Mouse (Mus musculus) heart, embryonic 10.5 days (tissue): ENCODE data around the gene Adk. TPM values are rescaled to one million over a fixed set of nuclear protein-coding genes. Genes with fewer than 3 reads are reported as not detected.

Experiments used
- DNase-seq: peaks from one replicate; pipeline ENCODE4 v3.0.0-alpha.2; 2017; ENCODE audit warnings: low spot score
- H3K27ac ChIP-seq: fragments of 300-500 bp; sonication (generic); 2 replicates; pipeline ENCODE4 v1.5.1; 2016; ENCODE audit warnings: mild to moderate bottlenecking
- H3K27me3 ChIP-seq: fragments of 300-500 bp; sonication (generic); 2 replicates; pipeline ENCODE4 v1.6.1; 2016; ENCODE audit warnings: mild to moderate bottlenecking; ENCODE audit not compliant: poor library complexity, insufficient read depth, severe bottlenecking
- H3K36me3 ChIP-seq: fragments of 300-500 bp; sonication (generic); 2 replicates; pipeline ENCODE4 v1.6.1; 2016; ENCODE audit warnings: mild to moderate bottlenecking, moderate library complexity
- H3K4me1 ChIP-seq: fragments of 300-500 bp; sonication (generic); 2 replicates; pipeline ENCODE4 v1.6.1; 2016; ENCODE audit warnings: mild to moderate bottlenecking
- H3K4me3 ChIP-seq: fragments of 300-500 bp; sonication (generic); 2 replicates; pipeline ENCODE4 v1.5.1; 2016; ENCODE audit warnings: mild to moderate bottlenecking, moderate library complexity
- H3K9me3 ChIP-seq: fragments of 300-500 bp; sonication (generic); 2 replicates; pipeline ENCODE4 v1.6.1; 2016; ENCODE audit warnings: mild to moderate bottlenecking, moderate library complexity
- WGBS: fragments of 180-500 bp; shearing (Covaris S2); methylation state at CpG from one replicate; pipeline ENCODE4 v1.1.7; 2016; 5-methylcytosine and 5-hydroxymethylcytosine counted together
- polyA plus RNA-seq: library from polyadenylated mRNA; unstranded; fragments of >200 nt; fragmentation: Nextera tagmentation; extraction: Ambion mirVana; gene quantifications from 2 replicates; pipeline ENCODE4 v1.2.1, GENCODE M21; 2016

Adk gene
- polyA plus RNA-seq, 1 experiment from 2014 or later, result 275 TPM

GRCm38 (mm10) chr14:21314466-21314865 is 262.1 kb downstream of the Adk start:
- Histone ChIP-seq H3K4me3 (no peak overlapping the region), H3K9me3 (no peaks in the 10 kb centered on the region), H3K36me3 (peaks cover 4% of the 10 kb centered on the region; the same call in 1 of the 2 replicates), H3K27ac (no peak overlapping the region), H3K4me1 (peaks cover 6% of the 10 kb centered on the region; the same call in 1 of the 2 replicates), H3K27me3 (no peaks in the 10 kb centered on the region)
- 88% methylated on average over 3 of the region's 3 CpGs for whole genome bisulfite sequencing
- no peak for DNase-seq

DNA sequence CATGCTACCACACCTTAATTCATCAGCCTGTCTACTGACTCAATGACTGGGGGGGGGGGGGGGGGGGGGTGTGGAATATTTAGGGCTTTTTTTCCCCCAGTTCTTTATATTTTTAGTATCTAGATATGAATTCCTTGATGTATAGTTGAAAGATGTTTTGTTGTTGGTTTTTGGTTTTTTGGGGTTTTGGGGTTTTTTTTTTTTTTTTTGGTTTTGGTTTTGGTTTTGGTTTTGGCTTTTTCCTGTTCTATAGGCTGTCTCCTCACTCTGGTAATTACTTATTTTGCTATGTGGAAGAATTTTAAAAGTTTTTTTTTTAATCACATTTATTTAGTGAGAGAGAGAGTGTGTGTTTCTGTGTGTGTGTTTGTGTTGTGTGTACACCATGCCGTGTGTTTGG is 282.5 kb downstream of the Adk start:
- no peak overlapping the region for H3K4me3 ChIP-seq
- H3K27ac ChIP-seq, result no peak overlapping the region
- no peaks in the 10 kb centered on the region for H3K9me3 ChIP-seq
- H3K27me3 ChIP-seq, result no peaks in the 10 kb centered on the region
- peaks cover 4% of the 10 kb centered on the region; the same call in 1 of the 2 replicates for H3K36me3 ChIP-seq
- H3K4me1 ChIP-seq, result peaks cover 19% of the 10 kb centered on the region
- no peak for DNase-seq
- 86% methylated on average over 1 of the region's 1 CpGs for WGBS

- peaks cover 4% of the 10 kb centered on the region; the same call in 1 of the 2 replicates for H3K36me3 ChIP-seq
- no peaks in the 10 kb centered on the region for H3K9me3 ChIP-seq
- H3K4me3 ChIP-seq, result no peak overlapping the region
- H3K4me1 ChIP-seq, result peaks cover 19% of the 10 kb centered on the region
- no peaks in the 10 kb centered on the region for H3K27me3 ChIP-seq
- H3K27ac ChIP-seq, result peak overlapping the region; percentile 59
- no peak for DNase-seq
- 47% methylated on average over 11 of the region's 11 CpGs for WGBS
Measured at GRCm38 (mm10) chr14:21335691-21336314, 283.4 kb downstream of the Adk start.

GRCm38 (mm10) chr14:21337948-21338347 is 285.6 kb downstream of the Adk start:
- no peak overlapping the region for H3K4me3 ChIP-seq
- H3K36me3 ChIP-seq, result no peaks in the 10 kb centered on the region
- H3K9me3 ChIP-seq, result no peaks in the 10 kb centered on the region
- no peaks in the 10 kb centered on the region for H3K27me3 ChIP-seq
- peaks cover 21% of the 10 kb centered on the region for H3K4me1 ChIP-seq
- H3K27ac ChIP-seq, result no peak overlapping the region
- 94% methylated on average over 4 of the region's 4 CpGs for WGBS
- no peak for DNase-seq

GRCm38 (mm10) chr14:21341195-21341594 is 288.8 kb downstream of the Adk start:
- H3K27ac ChIP-seq, result no peak overlapping the region
- DNase-seq, result no peak
- no peaks in the 10 kb centered on the region for H3K9me3 ChIP-seq
- H3K4me1 ChIP-seq, result peaks cover 8% of the 10 kb centered on the region
- H3K4me3 ChIP-seq, result no peak overlapping the region
- H3K36me3 ChIP-seq, result no peaks in the 10 kb centered on the region
- H3K27me3 ChIP-seq, result no peaks in the 10 kb centered on the region
- 79% methylated on average over 1 of the region's 1 CpGs for whole genome bisulfite sequencing

GRCm38 (mm10) chr14:21342984-21343383 is 290.6 kb downstream of the Adk start:
- Histone ChIP-seq H3K4me3 (no peak overlapping the region), H3K9me3 (no peaks in the 10 kb centered on the region), H3K4me1 (peaks cover 5% of the 10 kb centered on the region), H3K36me3 (no peaks in the 10 kb centered on the region), H3K27me3 (no peaks in the 10 kb centered on the region), H3K27ac (no peak overlapping the region)
- no peak for DNase-seq
- 70% methylated on average over 3 of the region's 3 CpGs for WGBS

- H3K4me1 ChIP-seq, result peaks cover 8% of the 10 kb centered on the region
- H3K4me3 ChIP-seq, result no peak overlapping the region
- DNase-seq, result no peak
- no peaks in the 10 kb centered on the region for H3K9me3 ChIP-seq
- 95% methylated on average over 6 of the region's 6 CpGs for WGBS
- H3K27ac ChIP-seq, result no peak overlapping the region
- no peaks in the 10 kb centered on the region for H3K36me3 ChIP-seq
- no peaks in the 10 kb centered on the region for H3K27me3 ChIP-seq
Measured at GRCm38 (mm10) chr14:21344896-21345295, 292.5 kb downstream of the Adk start.

DNA sequence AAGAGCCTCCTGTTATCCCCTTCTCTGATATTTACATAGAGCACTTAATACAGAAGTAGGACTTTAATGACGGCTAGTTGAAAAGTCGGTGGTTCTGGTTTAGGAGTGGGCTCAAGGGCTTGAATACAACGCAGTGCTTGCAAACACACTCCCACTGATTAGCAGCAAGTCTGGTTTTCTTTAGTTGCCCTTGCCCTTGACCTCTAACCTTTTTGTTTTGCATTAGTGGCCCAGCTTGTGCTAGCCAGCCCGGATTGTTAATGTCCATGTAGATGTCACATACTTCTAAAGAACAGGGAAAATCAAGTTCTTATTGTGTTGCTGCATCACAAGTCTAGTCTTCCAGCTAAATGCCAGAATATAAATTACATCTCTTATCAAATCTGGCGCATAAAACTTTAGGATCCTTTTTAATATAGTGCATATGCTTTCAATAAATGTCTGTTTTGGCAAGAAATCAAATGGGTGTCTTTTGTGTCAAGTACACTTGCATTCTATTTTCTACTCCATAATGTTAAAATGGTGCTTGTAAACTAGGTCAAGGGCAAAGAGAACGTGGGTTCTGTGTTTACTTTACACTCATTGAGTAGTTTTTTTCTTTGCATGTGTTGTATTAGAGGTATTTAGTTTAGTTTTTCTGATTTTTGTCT is 296.4 kb downstream of the Adk start:
- H3K4me3 ChIP-seq, result no peak overlapping the region
- H3K9me3 ChIP-seq, result no peaks in the 10 kb centered on the region
- WGBS, result 70% methylated on average over 6 of the region's 6 CpGs
- DNase-seq, result no peak
- peaks cover 4% of the 10 kb centered on the region; the same call in 1 of the 2 replicates for H3K4me1 ChIP-seq
- 0 out of 2 replicates have a peak, but pooled peaks cover 7% of the 10 kb centered on the region for H3K36me3 ChIP-seq
- H3K27ac ChIP-seq, result no peak overlapping the region
- no peaks in the 10 kb centered on the region for H3K27me3 ChIP-seq

- no peaks in the 10 kb centered on the region for H3K27me3 ChIP-seq
- DNase-seq, result no peak
- H3K4me3 ChIP-seq, result no peak overlapping the region
- peaks cover 4% of the 10 kb centered on the region; the same call in 1 of the 2 replicates for H3K4me1 ChIP-seq
- H3K27ac ChIP-seq, result no peak overlapping the region
- WGBS, result 83% methylated on average over 2 of the region's 2 CpGs
- 0 out of 2 replicates have a peak, but pooled peaks cover 7% of the 10 kb centered on the region for H3K36me3 ChIP-seq
- no peaks in the 10 kb centered on the region for H3K9me3 ChIP-seq
Measured at GRCm38 (mm10) chr14:21351646-21352045, 299.3 kb downstream of the Adk start.

DNA sequence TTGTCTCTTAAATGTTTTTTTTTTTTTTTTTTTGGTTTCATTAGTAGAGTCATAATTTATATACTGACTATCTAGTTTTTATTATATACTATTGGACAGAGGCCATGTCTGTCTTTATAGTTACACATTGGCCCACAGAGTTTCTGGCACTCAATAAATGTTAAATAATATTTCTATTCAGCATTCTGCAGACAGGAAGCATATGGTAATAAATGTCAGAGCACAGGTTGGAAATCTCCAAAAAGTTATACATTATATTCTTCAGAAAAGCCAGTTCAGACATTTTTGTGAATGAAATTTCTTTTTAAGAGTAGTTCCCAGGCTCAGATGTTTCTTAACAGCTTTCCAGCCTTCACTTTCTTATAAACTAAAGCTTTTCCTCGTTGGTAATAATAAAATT is 303.9 kb downstream of the Adk start:
- H3K4me3 ChIP-seq, result no peak overlapping the region
- 93% methylated on average over 1 of the region's 1 CpGs for WGBS
- no peak for DNase-seq

DNA sequence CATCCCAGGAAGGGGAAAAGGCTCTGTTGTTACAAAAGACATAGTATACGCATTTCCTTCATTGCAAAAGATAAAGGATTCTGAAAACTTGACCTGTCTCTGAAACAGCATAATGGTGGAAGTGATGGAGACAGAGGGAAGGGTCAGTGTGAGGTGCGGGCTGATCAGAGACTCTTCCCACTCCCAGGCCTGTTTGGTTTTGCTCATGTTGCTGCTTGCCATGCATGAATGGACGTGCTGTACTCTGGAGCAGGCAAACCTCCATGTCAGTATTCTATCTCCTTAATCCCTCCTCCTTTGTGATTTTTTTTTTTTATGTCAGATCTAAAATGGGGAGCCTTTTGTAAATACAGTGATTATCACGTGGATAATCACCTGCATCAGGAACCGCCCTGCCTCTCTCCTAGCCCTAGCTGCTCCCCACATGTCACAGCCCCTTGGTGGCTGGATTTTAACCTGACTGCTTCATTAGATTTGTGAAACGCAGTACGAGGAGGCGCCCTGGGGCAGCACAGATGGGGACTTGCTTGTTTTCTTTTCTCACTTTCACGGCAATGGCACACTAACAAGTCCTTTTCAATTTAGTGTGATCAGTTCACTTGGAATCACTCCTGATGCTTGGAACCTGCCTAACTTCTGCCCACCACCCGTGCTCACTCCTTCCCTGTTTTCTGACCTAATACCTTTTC is 307.0 kb downstream of the Adk start:
- H3K4me3 ChIP-seq, result no peak overlapping the region
- H3K4me1 ChIP-seq, result no peaks in the 10 kb centered on the region
- H3K27me3 ChIP-seq, result no peaks in the 10 kb centered on the region
- no peaks in the 10 kb centered on the region for H3K9me3 ChIP-seq
- 79% methylated on average over 10 of the region's 10 CpGs for WGBS
- peaks cover 6% of the 10 kb centered on the region; the same call in 1 of the 2 replicates for H3K36me3 ChIP-seq
- no peak overlapping the region for H3K27ac ChIP-seq
- DNase-seq, result no peak

More for the DNA sequence above, 303.9 kb downstream of the Adk start:
- H3K9me3 ChIP-seq, result no peaks in the 10 kb centered on the region
- H3K36me3 ChIP-seq, result peaks cover 13% of the 10 kb centered on the region; the same call in 1 of the 2 replicates
- H3K4me1 ChIP-seq, result no peaks in the 10 kb centered on the region
- no peaks in the 10 kb centered on the region for H3K27me3 ChIP-seq
- H3K27ac ChIP-seq, result no peak overlapping the region

DNA sequence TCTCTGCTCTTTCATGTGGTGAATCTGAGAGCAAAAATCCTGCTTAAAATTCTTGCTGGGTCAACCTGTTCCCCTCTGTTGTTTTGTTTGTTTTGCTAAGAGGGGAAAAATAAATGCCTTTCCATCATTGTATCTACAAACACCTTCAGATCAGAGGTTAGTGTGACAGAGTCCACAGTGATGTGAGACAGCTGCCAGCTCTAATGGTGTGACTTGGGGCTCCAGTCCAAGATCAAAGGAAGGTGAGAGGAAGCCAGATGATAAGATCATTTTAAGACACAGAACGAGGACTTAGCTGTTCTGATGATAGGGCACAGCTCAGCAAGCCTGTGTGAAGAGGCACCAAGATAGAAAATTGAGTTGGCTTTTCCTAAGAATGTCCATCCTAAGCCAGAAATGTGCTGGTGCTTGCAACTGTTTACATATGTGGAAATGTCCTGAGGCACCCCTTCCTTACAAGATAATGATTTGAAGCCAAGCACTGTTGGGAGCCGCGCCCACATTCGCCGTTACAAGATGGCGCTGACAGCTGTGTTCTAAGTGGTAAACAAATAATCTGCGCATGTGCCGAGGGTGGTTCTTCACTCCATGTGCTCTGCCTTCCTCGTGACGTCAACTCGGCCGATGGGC is 307.6 kb downstream of the Adk start:
- 89% methylated on average over 8 of the region's 12 CpGs for WGBS
- DNase-seq, result no peak
- H3K4me1 ChIP-seq, result no peaks in the 10 kb centered on the region
- peaks cover 6% of the 10 kb centered on the region; the same call in 1 of the 2 replicates for H3K36me3 ChIP-seq
- no peaks in the 10 kb centered on the region for H3K27me3 ChIP-seq
- H3K27ac ChIP-seq, result no peak overlapping the region
- no peak overlapping the region for H3K4me3 ChIP-seq
- H3K9me3 ChIP-seq, result no peaks in the 10 kb centered on the region

DNA sequence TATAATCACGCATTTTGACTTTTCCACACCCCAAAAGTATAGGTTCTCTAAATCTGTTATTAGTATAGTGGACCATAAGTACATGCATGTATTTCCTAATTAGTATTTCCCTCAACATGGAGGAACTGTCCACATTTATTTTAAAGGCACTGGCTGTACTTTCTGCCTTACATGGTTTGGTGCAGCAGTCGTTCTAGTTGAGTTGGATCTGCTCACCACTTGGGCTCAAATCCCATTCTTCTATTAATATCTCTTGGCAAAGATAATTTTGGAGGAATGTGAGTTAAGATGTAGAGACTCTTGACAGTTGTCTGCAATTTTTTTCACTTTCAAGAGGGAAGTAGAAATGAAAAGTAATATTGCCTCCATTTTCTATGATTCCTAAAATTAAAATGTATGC is 314.7 kb downstream of the Adk start:
- Histone ChIP-seq H3K36me3 (peaks cover 7% of the 10 kb centered on the region; the same call in 1 of the 2 replicates), H3K27ac (no peak overlapping the region), H3K4me1 (no peaks in the 10 kb centered on the region), H3K4me3 (no peak overlapping the region), H3K9me3 (no peaks in the 10 kb centered on the region), H3K27me3 (no peaks in the 10 kb centered on the region)
- 82% methylated on average over 2 of the region's 2 CpGs for WGBS
- no peak for DNase-seq
